Mouse (Mus musculus) liver, adult 2 months (tissue): ENCODE results near the gene Spats1.

Source experiments
- CTCF ChIP-seq: fragments of 200-500 bp; IDR thresholded peaks from 2 replicates; pipeline ENCODE4 v1.5.1; 2011; ENCODE audit warnings: low read depth, low read length, control low read depth
- POLR2A ChIP-seq: fragments of 200-500 bp; IDR thresholded peaks from 2 replicates; pipeline ENCODE4 v1.6.1; 2011; ENCODE audit warnings: low read length, control low read depth; ENCODE audit not compliant: insufficient read depth; ENCODE audit errors: extremely low read depth

GRCm38 (mm10) chr17:45456260-45457152 lies 18.7 kb downstream of the Spats1 start:
- TF ChIP-seq CTCF (no peak), POLR2A (no peak)
